16 mouse cellular contexts compared by ENCODE assay signal in genomic region chr7:36989380-36989779, GRCm38 (mm10).
"Had no signal": no experiment of that assay in that cellular context is flagged by ENCODE, and none has a peak within 500 bp of the region (broad histone marks: within the 10 kb centered on the region; RNA-seq: fewer than 3 reads in every experiment).

No protein-coding gene starts in this region.

- H3K4me1 ChIP-seq: neural tube, embryonic 13.5 days; neural tube, embryonic 15.5 days; stomach, embryonic 15.5 days had no signal

- H3K4me2 ChIP-seq: neural tube, embryonic 13.5 days; neural tube, embryonic 15.5 days; stomach, embryonic 15.5 days had no signal

- DNase-seq: retina, postnatal 1 day; right cerebral cortex, adult 18-20 months; right cerebral cortex, postnatal 14 days; right cerebral cortex, postnatal 25 days; right cerebral cortex, postnatal 4 days; spleen, adult 18-20 months; thymus, adult 18-20 months; thymus, adult 2 months; thymus, postnatal 14 days; thymus, postnatal 25 days; thymus, postnatal 36 days; thymus, postnatal 4 days had no signal

- H3K9ac ChIP-seq: neural tube, embryonic 13.5 days; neural tube, embryonic 15.5 days; stomach, embryonic 15.5 days had no signal

- H3K27ac ChIP-seq: neural tube, embryonic 13.5 days; neural tube, embryonic 15.5 days; stomach, embryonic 15.5 days; stomach, postnatal 0 days had no signal

- H3K36me3 ChIP-seq: neural tube, embryonic 13.5 days; neural tube, embryonic 15.5 days; stomach, embryonic 15.5 days had no signal

- H3K9me3 ChIP-seq: neural tube, embryonic 15.5 days; stomach, embryonic 15.5 days had no signal

- H3K27me3 ChIP-seq: neural tube, embryonic 13.5 days; neural tube, embryonic 15.5 days; stomach, embryonic 15.5 days had no signal

- H3K4me3 ChIP-seq: neural tube, embryonic 13.5 days; neural tube, embryonic 15.5 days; stomach, embryonic 15.5 days had no signal
